Mouse (Mus musculus) CH12.LX (cell line): ENCODE measurements around the gene St6galnac4. TPM values are rescaled to one million over a fixed set of nuclear protein-coding genes. Genes with fewer than 3 reads are reported as not detected.

ENCODE experiments used
- DNase-seq: peaks from one replicate; pipeline ENCODE4 v3.0.0-alpha.2; 2013; ENCODE audit errors: extremely low read depth
- H3K27ac ChIP-seq: 2 replicates; pipeline ENCODE4 v1.5.1; 2012; ENCODE audit warnings: low read depth, mild to moderate bottlenecking, control low read depth, moderate library complexity; ENCODE audit not compliant: insufficient read depth
- H3K27me3 ChIP-seq: replicated peaks from 2 replicates; pipeline ENCODE3; 2012; ENCODE audit warnings: inconsistent platforms
- H3K36me3 ChIP-seq, 2 experiments: replicated peaks in 1 of 2; 2 replicates each; pipeline versions ENCODE3 to v1.6.1; 2012; ENCODE audit warnings: inconsistent platforms in 1 of 2, low read length in 1 of 2, mild to moderate bottlenecking in 1 of 2, mixed read lengths in 1 of 2, moderate library complexity in 1 of 2; ENCODE audit not compliant: control insufficient read depth in 1 of 2, insufficient read depth in 1 of 2
- H3K4me1 ChIP-seq, 2 experiments: 2 replicates each; pipeline ENCODE4 v1.6.1; 2012; ENCODE audit warnings: inconsistent platforms in 1 of 2, moderate library complexity in 1 of 2; ENCODE audit not compliant: insufficient read depth in 2 of 2, control insufficient read depth in 1 of 2
- H3K4me2 ChIP-seq: 2 replicates; pipeline ENCODE4 v1.6.1; 2012; ENCODE audit warnings: low read depth, mild to moderate bottlenecking, control low read depth; ENCODE audit not compliant: poor library complexity, insufficient read depth, severe bottlenecking
- H3K4me3 ChIP-seq, 3 experiments: fragments of 150-350 bp in 1 of 3; sonication (generic) in 1 of 3; replicated peaks in 1 of 3; 2 replicates each; pipeline versions ENCODE3 to v1.5.1; 2011 to 2012; ENCODE audit warnings: low read depth in 2 of 3, low read length in 2 of 3, mild to moderate bottlenecking in 2 of 3, moderate library complexity in 2 of 3, control low read depth in 1 of 3, improper control_type of control experiment in 1 of 3, inconsistent platforms in 1 of 3, mixed read lengths in 1 of 3; ENCODE audit not compliant: poor library complexity in 1 of 3
- H3K79me2 ChIP-seq: replicated peaks from 2 replicates; pipeline ENCODE4 v1.6.1; 2012; ENCODE audit warnings: mild to moderate bottlenecking, moderate library complexity; ENCODE audit not compliant: control insufficient read depth, poor library complexity, insufficient read depth, severe bottlenecking; ENCODE audit errors: extremely low read depth
- H3K9ac ChIP-seq: 2 replicates; pipeline ENCODE4 v1.6.1; 2012; ENCODE audit warnings: low read depth, mild to moderate bottlenecking, control low read depth, moderate library complexity; ENCODE audit not compliant: insufficient read depth
- H3K9me3 ChIP-seq: replicated peaks from 2 replicates; pipeline ENCODE3; 2012; ENCODE audit warnings: low read length, inconsistent platforms, mixed read lengths
- CHD1 ChIP-seq: IDR thresholded peaks from 2 replicates; pipeline ENCODE4 v1.6.1; 2012; ENCODE audit warnings: low read depth, low read length, improper control_type of control experiment, inconsistent platforms
- CHD2 ChIP-seq: IDR thresholded peaks from 2 replicates; pipeline ENCODE4 v1.6.1; 2011; ENCODE audit warnings: low read length, improper control_type of control experiment
- CTCF ChIP-seq, 2 experiments: IDR thresholded peaks in 1 of 2; conservative IDR thresholded peaks in 1 of 2; 2 replicates each; pipeline ENCODE4 v1.5.1; 2011 to 2012; ENCODE audit warnings: low read depth in 2 of 2, low read length in 2 of 2, improper control_type of control experiment in 1 of 2, inconsistent platforms in 1 of 2, mild to moderate bottlenecking in 1 of 2, moderate library complexity in 1 of 2
- ETS1 ChIP-seq: conservative IDR thresholded peaks from 2 replicates; pipeline ENCODE4 v1.6.1; 2012; ENCODE audit warnings: low read depth, mild to moderate bottlenecking, inconsistent platforms, low read length, improper control_type of control experiment, moderate library complexity
- JUN ChIP-seq: IDR thresholded peaks from 2 replicates; pipeline ENCODE4 v1.6.1; 2011; ENCODE audit warnings: low read depth, mild to moderate bottlenecking, low read length, improper control_type of control experiment, moderate library complexity; ENCODE audit not compliant: insufficient read depth
- MAX ChIP-seq: IDR thresholded peaks from 2 replicates; pipeline ENCODE4 v1.6.1; 2011; ENCODE audit warnings: low read length, improper control_type of control experiment
- MXI1 ChIP-seq: IDR thresholded peaks from 2 replicates; pipeline ENCODE4 v1.6.1; 2011; ENCODE audit warnings: mild to moderate bottlenecking, low read depth, low read length, improper control_type of control experiment
- POLR2AphosphoS2 ChIP-seq: IDR thresholded peaks from 2 replicates; pipeline ENCODE4 v1.6.1; 2011; ENCODE audit warnings: low read depth, low read length, improper control_type of control experiment
- RAD21 ChIP-seq: IDR thresholded peaks from 2 replicates; pipeline ENCODE4 v1.6.1; 2011; ENCODE audit warnings: low read depth, mild to moderate bottlenecking, low read length, improper control_type of control experiment, moderate library complexity
- SIN3A ChIP-seq: IDR thresholded peaks from 2 replicates; pipeline ENCODE4 v1.6.1; 2012; ENCODE audit warnings: low read length, improper control_type of control experiment, inconsistent platforms
- SMC3 ChIP-seq: IDR thresholded peaks from 2 replicates; pipeline ENCODE4 v1.6.1; 2011; ENCODE audit warnings: low read depth, low read length, improper control_type of control experiment
- TCF12 ChIP-seq: IDR thresholded peaks from 2 replicates; pipeline ENCODE4 v1.6.1; 2014; ENCODE audit warnings: low read depth, mild to moderate bottlenecking, inconsistent platforms, low read length, improper control_type of control experiment
- UBTF ChIP-seq: IDR thresholded peaks from 2 replicates; pipeline ENCODE4 v1.6.1; 2012; ENCODE audit warnings: low read depth, mild to moderate bottlenecking, inconsistent platforms, low read length, improper control_type of control experiment, moderate library complexity
- ZC3H11A ChIP-seq: IDR thresholded peaks from 2 replicates; pipeline ENCODE4 v1.6.1; 2012; ENCODE audit warnings: low read depth, mild to moderate bottlenecking, inconsistent platforms, low read length, improper control_type of control experiment
- ZKSCAN1 ChIP-seq: IDR thresholded peaks from 2 replicates; pipeline ENCODE4 v1.6.1; 2012; ENCODE audit warnings: low read depth, inconsistent platforms, low read length, improper control_type of control experiment, borderline replicate concordance
- dilution Hi-C: fragments of 300-500 bp; cut with MboI; formaldehyde crosslinking; loops from 2 replicates; pipeline ENCODE4 v1.14.3; 2020; ENCODE audit warnings: low sequenced_read_pairs; ENCODE audit not compliant: extremely low pct_unique_long_range_greater_than_20kb, extremely low pct_ligation_motif_present
- in situ Hi-C: fragments of 300-500 bp; cut with MboI; formaldehyde crosslinking; loops from 3 replicates; pipeline ENCODE4 v1.14.3; 2019; ENCODE audit warnings: low sequenced_read_pairs, low pct_ligation_motif_present, low pct_unique_long_range_greater_than_20kb, mixed read lengths
- polyA plus RNA-seq: library from polyadenylated mRNA; unstranded; fragments of >175 nt; gene quantifications from 2 replicates; pipeline ENCODE4 v1.2.1, GENCODE M21; 2012; ENCODE audit warnings: low read depth; ENCODE audit not compliant: insufficient read length
- total RNA-seq, 2 experiments: library from RNA; depleted of rRNA; stranded (reverse); fragments of 300-350 nt in 1 of 2; fragments of >200 nt in 1 of 2; gene quantifications; 2 replicates each; pipeline ENCODE4 v1.2.3; 2012 to 2014

Gene St6galnac4
- total and polyA plus RNA-seq, 3 experiments, result 51.9 to 81.7 (median 58.3) TPM

- Histone ChIP-seq H3K4me3 (no peak overlapping the region), H3K27me3 (no peaks in the 10 kb centered on the region), H3K36me3 (peaks cover 0 to 39% of the 10 kb centered on the region in 2 experiments), H3K79me2 (no peaks in the 10 kb centered on the region), H3K9me3 (no peaks in the 10 kb centered on the region), H3K4me1 (peaks cover 8 to 13% of the 10 kb centered on the region in 2 experiments), H3K4me2 (no peak overlapping the region), H3K9ac (no peak overlapping the region)
- dilution Hi-C loops (no loop called here), in situ Hi-C loops (loop anchor here (25.0 kb wide), 1 partner anchor 419 kb away; no protein-coding TSS in a partner anchor)
- no peak for DNase-seq
- TF ChIP-seq MXI1 (no peak), ZKSCAN1 (no peak), MAX (no peak)
- TF ChIP-seq, all 38 proteins: peak for 0
- no peak overlapping the region for H3K27ac ChIP-seq
Observed at GRCm38 (mm10) chr2:32556019-32556418, 30.9 kb upstream of the St6galnac4 start.

GRCm38 (mm10) chr2:32559570-32559969 lies 27.3 kb upstream of the St6galnac4 start:
- peaks cover 0 to 57% of the 10 kb centered on the region in 2 experiments for H3K36me3 ChIP-seq
- DNase-seq, result no peak
- H3K4me3 ChIP-seq, result no peak overlapping the region
- no peaks in the 10 kb centered on the region for H3K79me2 ChIP-seq
- H3K9me3 ChIP-seq, result no peaks in the 10 kb centered on the region
- H3K27ac ChIP-seq, result no peak overlapping the region
- TF ChIP-seq SIN3A, result no peak
- no peak for TF ChIP-seq ETS1
- TF ChIP-seq SMC3, result no peak
- no peak for TF ChIP-seq UBTF
- TF ChIP-seq CHD1, result no peak
- no peak for TF ChIP-seq TCF12
- TF ChIP-seq MXI1, result no peak
- TF ChIP-seq POLR2AphosphoS2, result no peak
- dilution Hi-C loops (no loop called here), in situ Hi-C loops (loop anchor here (25.0 kb wide), 1 partner anchor 422 kb away; no protein-coding TSS in a partner anchor)
- no peak overlapping the region for H3K4me2 ChIP-seq
- H3K9ac ChIP-seq, result no peak overlapping the region
- no peaks in the 10 kb centered on the region for H3K4me1 ChIP-seq
- H3K27me3 ChIP-seq, result no peaks in the 10 kb centered on the region

- dilution Hi-C loops (no loop called here), in situ Hi-C loops (loop anchor here (25.0 kb wide), 1 partner anchor 429 kb away; no protein-coding TSS in a partner anchor)
- Histone ChIP-seq H3K36me3 (peaks cover 10 to 61% of the 10 kb centered on the region in 2 experiments), H3K4me2 (no peak overlapping the region), H3K9ac (no peak overlapping the region), H3K9me3 (no peaks in the 10 kb centered on the region), H3K4me1 (peaks cover 0 to 6% of the 10 kb centered on the region in 2 experiments; a peak in 2 of 4 replicates), H3K27me3 (no peaks in the 10 kb centered on the region), H3K79me2 (peaks cover 9% of the 10 kb centered on the region), H3K27ac (no peak overlapping the region)
- peak; percentile 61 for DNase-seq
- TF ChIP-seq JUN (no peak), CHD2 (no peak), POLR2AphosphoS2 (no peak), SMC3 (peak; percentile 91), RAD21 (peak; percentile 95), CTCF (conservative IDR thresholded peaks at IDR 0.05 in 1 of 2, IDR thresholded peaks at IDR 0.05 in 1 of 2; ENCODE audit: low read depth in 2 of 2, low read length in 2 of 2) (peak; percentile 90 to 97), ZC3H11A (peak; percentile 56; the same call in 1 of the 2 replicates)
- TF ChIP-seq, all 38 proteins: peak for 4
- H3K4me3 ChIP-seq, result no peak overlapping the region
Observed at GRCm38 (mm10) chr2:32566536-32567063, 20.3 kb upstream of the St6galnac4 start.
